Mouse (Mus musculus): ENCODE measurements around the gene Wrb.
"Not testable (repeated sequence)": the region's sequence is repeated elsewhere in the genome, so short reads cannot be mapped to it uniquely, and the experiment has no call there.

Gene Wrb

GRCm38 (mm10) chr16:96145110-96145800 lies at the start of gene Wrb:
Gene Wrb, plus strand, starts transcription at chr16:96145407.
- DNase-seq (ENCODE audit: low spot score), result peak; percentile 100

- no peak for DNase-seq (ENCODE audit: low spot score)
Measured at GRCm38 (mm10) chr16:96095966-96096365, 49.2 kb upstream of the Wrb start.

GRCm38 (mm10) chr16:96097811-96098210 lies 47.4 kb upstream of the Wrb start:
- DNase-seq (ENCODE audit: low spot score), result not testable (repeated sequence)

- DNase-seq (ENCODE audit: low spot score), result no peak
Measured at GRCm38 (mm10) chr16:96103036-96103435, 42.2 kb upstream of the Wrb start.

GRCm38 (mm10) chr16:96109673-96110072 lies 35.5 kb upstream of the Wrb start:
- no peak for DNase-seq (ENCODE audit: low spot score)

- no peak for DNase-seq (ENCODE audit: low spot score)
Measured at GRCm38 (mm10) chr16:96110655-96111345, 34.4 kb upstream of the Wrb start.

- DNase-seq (ENCODE audit: low spot score), result no peak
Measured at GRCm38 (mm10) chr16:96112769-96113168, 32.4 kb upstream of the Wrb start.

- no peak for DNase-seq (ENCODE audit: low spot score)
Measured at GRCm38 (mm10) chr16:96114729-96115128, 30.5 kb upstream of the Wrb start.

GRCm38 (mm10) chr16:96120022-96120623 lies 25.1 kb upstream of the Wrb start:
- no peak for DNase-seq (ENCODE audit: low spot score)

GRCm38 (mm10) chr16:96126684-96127171 lies 18.5 kb upstream of the Wrb start:
- peak; percentile 53 for DNase-seq (ENCODE audit: low spot score)

- no peak for DNase-seq (ENCODE audit: low spot score)
Measured at GRCm38 (mm10) chr16:96127288-96127656, 17.9 kb upstream of the Wrb start.

- peak; percentile 95 for DNase-seq (ENCODE audit: low spot score)
Measured at GRCm38 (mm10) chr16:96127657-96128344, 17.4 kb upstream of the Wrb start, which contains the start of gene Hmgn1. Gene Hmgn1, minus strand, starts transcription at chr16:96127729.

GRCm38 (mm10) chr16:96128466-96128865 lies 16.7 kb upstream of the Wrb start:
- DNase-seq (ENCODE audit: low spot score), result no peak

GRCm38 (mm10) chr16:96144748-96145109 lies 478 bp upstream of the Wrb start:
- not testable (repeated sequence) for DNase-seq (ENCODE audit: low spot score)

GRCm38 (mm10) chr16:96145814-96146213 lies 607 bp downstream of the Wrb start:
- no peak for DNase-seq (ENCODE audit: low spot score)

- no peak for DNase-seq (ENCODE audit: low spot score)
Measured at GRCm38 (mm10) chr16:96148834-96149233, 3.6 kb downstream of the Wrb start.

- DNase-seq (ENCODE audit: low spot score), result no peak
Measured at GRCm38 (mm10) chr16:96149311-96149710, 4.1 kb downstream of the Wrb start.

GRCm38 (mm10) chr16:96150995-96151394 lies 5.8 kb downstream of the Wrb start:
- DNase-seq (ENCODE audit: low spot score), result peak; percentile 75

GRCm38 (mm10) chr16:96151551-96151950 lies 6.3 kb downstream of the Wrb start:
- DNase-seq (ENCODE audit: low spot score), result peak; percentile 85

GRCm38 (mm10) chr16:96154476-96154875 lies 9.3 kb downstream of the Wrb start:
- no peak for DNase-seq (ENCODE audit: low spot score)

GRCm38 (mm10) chr16:96156019-96156418 lies 10.8 kb downstream of the Wrb start:
- DNase-seq (ENCODE audit: low spot score), result no peak

- no peak for DNase-seq (ENCODE audit: low spot score)
Measured at GRCm38 (mm10) chr16:96157171-96157570, 12.0 kb downstream of the Wrb start.
